Mouse (Mus musculus) embryonic facial prominence, embryonic 12.5 days (tissue): Measurements from ENCODE around the gene Scgb1b30. TPM values are rescaled to one million over a fixed set of nuclear protein-coding genes. Genes with fewer than 3 reads are reported as not detected.
A peak's percentile ranks its signal among the peaks of the same experiment; 100 is the strongest.

Source experiments
- ATAC-seq: fragments of 200-750 bp; cut with Nextera tagmentation; 2 replicates; pipeline ENCODE4 v1.8.0; 2017; ENCODE audit not compliant: insufficient number of reproducible peaks, insufficient read depth, low FRiP score, low TSS enrichment
- H3K27ac ChIP-seq: fragments of 300-500 bp; sonication (generic); 2 replicates; pipeline ENCODE4 v1.5.1; 2016; ENCODE audit warnings: mild to moderate bottlenecking
- H3K27me3 ChIP-seq: fragments of 300-500 bp; sonication (generic); 2 replicates; pipeline ENCODE4 v1.6.1; 2016; ENCODE audit warnings: mild to moderate bottlenecking, moderate library complexity
- H3K36me3 ChIP-seq: fragments of 300-500 bp; sonication (generic); 2 replicates; pipeline ENCODE4 v1.6.1; 2016; ENCODE audit warnings: mild to moderate bottlenecking
- H3K4me1 ChIP-seq: fragments of 300-500 bp; sonication (generic); 2 replicates; pipeline ENCODE4 v1.6.1; 2016
- H3K4me2 ChIP-seq: fragments of 300-500 bp; sonication (generic); replicated peaks from 2 replicates; pipeline ENCODE4 v1.6.1; 2016; ENCODE audit warnings: mild to moderate bottlenecking, moderate library complexity
- H3K4me3 ChIP-seq: fragments of 300-500 bp; sonication (generic); 2 replicates; pipeline ENCODE4 v1.5.1; 2016; ENCODE audit warnings: mild to moderate bottlenecking
- H3K9ac ChIP-seq: fragments of 300-500 bp; sonication (generic); 2 replicates; pipeline ENCODE4 v1.6.1; 2016; ENCODE audit warnings: mild to moderate bottlenecking, moderate library complexity
- H3K9me3 ChIP-seq: fragments of 300-500 bp; sonication (generic); 2 replicates; pipeline ENCODE4 v1.6.1; 2016; ENCODE audit warnings: mild to moderate bottlenecking, moderate library complexity
- WGBS: fragments of 180-500 bp; shearing (Covaris S2); methylation state at CpG from one replicate; pipeline ENCODE4 v1.1.7; 2016; 5-methylcytosine and 5-hydroxymethylcytosine counted together
- polyA plus RNA-seq: library from polyadenylated mRNA; unstranded; fragments of >200 nt; fragmentation: Nextera tagmentation; extraction: Ambion mirVana; gene quantifications from 2 replicates; pipeline ENCODE4 v1.2.1, GENCODE M21; 2016

Scgb1b30 gene
- polyA plus RNA-seq, 1 experiment from 2014 or later: not detected

GRCm38 (mm10) chr7:34132355-34133079, 37.3 kb downstream of the Scgb1b30 start:
- peak; percentile 66; the same call in 1 of the 2 replicates for ATAC-seq
- Histone ChIP-seq H3K4me1 (peaks cover 26% of the 10 kb centered on the region), H3K4me2 (peak overlapping the region; percentile 59), H3K27ac (peak overlapping the region; percentile 84), H3K4me3 (peak overlapping the region; percentile 88), H3K9me3 (peaks cover 3% of the 10 kb centered on the region; the same call in 1 of the 2 replicates), H3K36me3 (peaks cover 1% of the 10 kb centered on the region), H3K27me3 (no peaks in the 10 kb centered on the region), H3K9ac (peak overlapping the region; percentile 97)
- WGBS: under 1% methylated on average over 101 of the region's 116 CpGs

- peak within 1 kb of the TSS; percentile 97 for H3K9ac ChIP-seq
- peak; percentile 90 for ATAC-seq
- H3K27me3 ChIP-seq: no peaks in the 10 kb centered on the region
- no peaks in the 10 kb centered on the region; the same call in 1 of the 2 replicates for H3K36me3 ChIP-seq
- peak within 1 kb of the TSS; percentile 88 for H3K4me3 ChIP-seq
- 1% methylated on average over 60 of the region's 65 CpGs for WGBS
- no peaks in the 10 kb centered on the region for H3K9me3 ChIP-seq
- H3K27ac ChIP-seq: peak within 1 kb of the TSS; percentile 84
- peaks cover 26% of the 10 kb centered on the region for H3K4me1 ChIP-seq
- peak within 1 kb of the TSS; percentile 59 for H3K4me2 ChIP-seq
Observed at GRCm38 (mm10) chr7:34133117-34133762, 38.0 kb downstream of the Scgb1b30 start, which contains the start of gene Wtip. Wtip (minus strand) TSS chr7:34133268.

DNA sequence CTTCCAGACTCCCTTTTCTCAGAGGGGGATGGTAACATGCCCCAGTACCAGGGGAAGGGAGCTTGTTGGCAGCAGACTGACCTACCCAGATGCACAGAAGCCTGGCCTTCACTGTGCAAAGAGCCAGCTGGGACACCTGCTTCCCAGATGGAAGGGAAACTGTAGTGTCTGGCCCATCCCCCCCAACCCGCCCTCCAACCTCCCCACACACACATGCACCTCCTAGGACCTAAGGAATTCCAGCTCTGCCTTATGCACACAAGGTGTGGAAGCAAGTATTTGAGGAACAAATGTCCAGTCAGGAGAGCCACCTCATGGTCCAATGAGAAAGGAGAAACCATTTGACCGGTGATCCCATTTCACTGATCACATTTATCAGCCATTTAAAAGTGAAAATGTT, 39.1 kb downstream of the Scgb1b30 start:
- Histone ChIP-seq H3K4me2 (no peak overlapping the region), H3K9ac (no peak overlapping the region), H3K36me3 (no peaks in the 10 kb centered on the region; the same call in 1 of the 2 replicates), H3K27me3 (no peaks in the 10 kb centered on the region), H3K4me3 (no peak overlapping the region), H3K27ac (no peak overlapping the region; the same call in 1 of the 2 replicates), H3K4me1 (peaks cover 26% of the 10 kb centered on the region), H3K9me3 (no peaks in the 10 kb centered on the region)
- no peak for ATAC-seq
- 59% methylated on average over 2 of the region's 2 CpGs for WGBS

DNA sequence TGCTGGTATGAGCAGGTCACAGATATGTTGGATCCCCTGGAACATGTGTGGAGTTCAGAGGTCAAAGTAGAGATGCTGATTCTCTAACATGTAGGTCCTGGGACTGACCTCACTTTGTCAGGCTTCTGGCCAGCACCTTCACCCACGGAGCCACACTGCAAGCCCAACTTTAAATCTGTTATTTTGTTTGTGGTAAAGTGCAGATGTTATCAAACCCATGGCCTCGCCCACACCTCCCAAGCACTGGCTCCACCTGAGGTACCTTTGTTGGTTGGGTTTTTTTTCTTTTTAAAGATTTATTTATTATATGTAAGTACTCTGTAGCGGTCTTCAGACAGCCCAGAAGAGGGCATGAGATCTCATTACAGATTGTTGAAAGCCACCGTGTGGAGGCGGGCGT, 44.3 kb downstream of the Scgb1b30 start:
- no peaks in the 10 kb centered on the region for H3K4me1 ChIP-seq
- no peak overlapping the region for H3K4me2 ChIP-seq
- H3K27ac ChIP-seq: no peak overlapping the region
- H3K9me3 ChIP-seq: no peaks in the 10 kb centered on the region
- 92% methylated on average over 6 of the region's 6 CpGs for WGBS
- no peak overlapping the region for H3K4me3 ChIP-seq
- ATAC-seq: no peak
- no peaks in the 10 kb centered on the region for H3K27me3 ChIP-seq
- H3K9ac ChIP-seq: no peak overlapping the region
- peaks cover 45% of the 10 kb centered on the region for H3K36me3 ChIP-seq

DNA sequence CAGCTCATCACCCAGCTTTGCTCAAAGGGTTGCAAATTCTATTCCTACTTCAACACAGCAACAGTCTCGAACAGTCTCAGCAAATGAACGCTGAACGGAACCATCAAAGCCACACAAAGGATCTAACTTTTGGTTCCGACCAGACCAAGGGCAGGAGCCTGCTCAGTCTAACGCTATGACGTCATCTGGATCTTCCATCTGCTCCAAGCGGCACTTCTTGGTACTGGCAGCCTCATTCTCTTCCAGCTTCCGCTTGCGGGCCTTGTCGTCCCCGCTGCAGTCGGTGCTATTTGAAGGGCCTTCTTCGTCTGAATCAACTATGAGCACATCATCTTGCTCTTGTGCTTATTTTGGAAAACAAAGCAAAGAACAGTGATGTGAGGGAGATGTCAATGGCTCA, 45.9 kb downstream of the Scgb1b30 start:
- H3K27me3 ChIP-seq: no peaks in the 10 kb centered on the region
- H3K9me3 ChIP-seq: no peaks in the 10 kb centered on the region
- H3K4me3 ChIP-seq: no peak overlapping the region
- H3K9ac ChIP-seq: no peak overlapping the region
- H3K4me1 ChIP-seq: no peaks in the 10 kb centered on the region
- no peak overlapping the region for H3K4me2 ChIP-seq
- H3K27ac ChIP-seq: no peak overlapping the region
- no peak for ATAC-seq
- H3K36me3 ChIP-seq: peaks cover 60% of the 10 kb centered on the region
- 95% methylated on average over 13 of the region's 13 CpGs for WGBS

- Histone ChIP-seq H3K4me2 (no peak overlapping the region), H3K9ac (no peak overlapping the region), H3K27me3 (no peaks in the 10 kb centered on the region), H3K27ac (no peak overlapping the region), H3K36me3 (peaks cover 94% of the 10 kb centered on the region), H3K9me3 (0 out of 2 replicates have a peak, but pooled peaks cover 6% of the 10 kb centered on the region), H3K4me1 (no peaks in the 10 kb centered on the region), H3K4me3 (no peak overlapping the region)
- ATAC-seq: no peak
- 92% methylated on average over 4 of the region's 4 CpGs for WGBS
Observed at GRCm38 (mm10) chr7:34147193-34147592, 52.0 kb downstream of the Scgb1b30 start.

Other genes with a start within 250 kb of the Scgb1b30 start
- gene Scgb2b26, start 150.4 kb upstream of the Scgb1b30 start, polyA plus RNA-seq: not detected in 2 replicates
- gene Scgb2b27, start 81.5 kb upstream of the Scgb1b30 start, polyA plus RNA-seq: not detected in 2 replicates
- not detected in 2 replicates for gene Scgb1b27, start 73.9 kb upstream of the Scgb1b30 start, polyA plus RNA-seq
- gene Wtip, start 37.8 kb downstream of the Scgb1b30 start, polyA plus RNA-seq: 7.7 and 8.7 TPM in 2 replicates
- 245 and 255 TPM in 2 replicates for gene Uba2, start 74.2 kb downstream of the Scgb1b30 start, polyA plus RNA-seq
- 67.1 and 69.9 TPM in 2 replicates for gene Pdcd2l, start 101.2 kb downstream of the Scgb1b30 start, polyA plus RNA-seq
- 255 and 263 TPM in 2 replicates for gene Gpi1, start 134.9 kb downstream of the Scgb1b30 start, polyA plus RNA-seq
- gene Gm6096, start 155.6 kb downstream of the Scgb1b30 start, polyA plus RNA-seq: not detected in 2 replicates
- gene 4931406P16Rik, start 218.1 kb downstream of the Scgb1b30 start, polyA plus RNA-seq: 26.3 and 28.6 TPM in 2 replicates